Mouse (Mus musculus): ENCODE results near the gene Cgref1. TPM values are rescaled to one million over a fixed set of nuclear protein-coding genes. Genes with fewer than 3 reads are reported as not detected.

The Cgref1 gene
- total RNA-seq, 4 experiments from 2014 or later, result 1.0 to 3.0 (median 1.8) TPM

DNA sequence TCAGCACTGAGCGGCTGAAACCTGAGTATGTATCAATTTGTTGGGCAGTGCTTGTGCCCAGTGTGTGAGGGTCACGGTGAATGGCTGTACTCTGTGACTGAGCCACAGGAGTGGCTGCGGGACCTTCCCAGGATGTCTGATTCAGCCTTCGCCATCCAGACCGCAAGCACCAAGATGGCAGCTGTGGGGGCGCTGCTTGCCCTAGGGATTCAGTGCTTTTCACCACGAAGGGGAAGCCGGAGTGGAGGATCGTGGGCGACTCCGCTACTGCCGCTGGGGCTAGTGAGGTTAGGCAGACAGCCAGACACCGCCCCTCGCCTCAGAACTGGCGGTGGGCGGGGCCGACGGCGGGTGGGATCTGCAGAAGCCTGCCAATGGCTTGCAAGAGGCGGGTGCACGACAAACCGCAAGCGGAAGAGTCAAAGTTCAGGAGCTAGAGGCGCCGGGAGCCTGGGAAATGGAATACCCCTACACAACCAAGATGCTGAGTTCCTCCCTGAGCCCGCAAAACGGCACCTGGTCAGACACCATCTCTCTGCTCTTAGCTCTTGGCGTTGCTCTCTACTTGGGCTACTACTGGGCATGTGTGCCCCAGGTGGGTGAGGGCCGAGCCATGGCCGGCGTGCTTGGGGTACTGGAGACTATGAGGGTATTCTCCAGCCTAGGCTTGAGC, 4.4 kb upstream of the Cgref1 start:
- DNase-seq, result peak; percentile 88

- no peak for DNase-seq
Observed at GRCm38 (mm10) chr5:30948620-30949019, 3.2 kb upstream of the Cgref1 start.

DNA sequence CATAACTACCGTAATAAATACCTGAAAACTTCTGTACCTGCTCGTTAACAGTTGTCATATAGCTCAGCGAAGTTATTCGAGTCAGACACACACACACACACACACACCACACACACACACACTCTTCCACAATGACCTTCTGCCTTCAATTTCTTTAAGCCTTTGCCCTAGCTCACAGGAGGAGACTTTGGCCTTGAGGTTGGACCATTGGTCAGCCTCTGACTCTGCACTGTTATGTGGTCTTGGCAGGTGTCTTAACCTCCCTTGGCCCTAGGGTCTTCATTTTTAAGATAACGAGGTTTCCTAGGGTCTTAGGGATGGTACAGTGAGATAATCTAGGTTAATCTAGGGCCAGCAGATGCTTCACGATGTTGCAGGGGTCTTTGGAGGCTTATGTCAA, 1.0 kb downstream of the Cgref1 start:
- no peak for DNase-seq

GRCm38 (mm10) chr5:30943004-30943403, 2.4 kb downstream of the Cgref1 start:
- DNase-seq, result no peak

DNA sequence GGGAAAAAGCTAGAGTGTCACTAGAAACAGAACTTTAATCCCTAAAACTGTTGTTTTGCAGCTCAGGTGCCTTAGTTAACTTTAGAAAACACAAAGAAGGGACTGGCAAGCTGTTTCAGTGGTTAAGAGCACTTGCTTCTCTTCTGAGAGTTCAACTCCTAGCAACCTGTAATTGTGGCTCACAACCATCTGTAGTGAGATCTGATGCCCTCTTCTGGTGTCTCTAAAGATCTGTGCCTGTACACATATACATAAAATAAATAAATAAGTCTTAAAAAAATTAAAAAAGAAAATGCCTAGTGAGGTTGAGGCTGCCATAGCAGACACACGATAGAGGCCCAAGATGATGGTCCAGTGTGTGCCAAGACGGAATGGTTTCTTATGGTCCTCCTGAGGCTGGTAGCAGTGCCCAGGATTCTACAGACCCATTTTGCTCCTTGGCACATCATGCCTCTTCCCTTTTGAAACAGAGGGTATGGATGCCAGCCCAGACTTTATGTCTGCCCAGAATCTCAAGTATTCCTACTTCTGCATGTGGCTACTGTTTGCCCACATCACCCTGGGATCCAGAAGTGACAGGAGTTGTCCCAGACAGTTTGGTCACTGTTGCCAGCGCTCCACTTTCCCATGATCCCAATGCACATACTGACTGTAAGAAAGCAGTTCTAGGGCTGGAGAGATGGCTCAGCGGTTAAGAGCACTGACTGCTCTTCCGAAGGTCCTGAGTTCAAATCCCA, 10.5 kb downstream of the Cgref1 start:
- DNase-seq, result no peak

DNA sequence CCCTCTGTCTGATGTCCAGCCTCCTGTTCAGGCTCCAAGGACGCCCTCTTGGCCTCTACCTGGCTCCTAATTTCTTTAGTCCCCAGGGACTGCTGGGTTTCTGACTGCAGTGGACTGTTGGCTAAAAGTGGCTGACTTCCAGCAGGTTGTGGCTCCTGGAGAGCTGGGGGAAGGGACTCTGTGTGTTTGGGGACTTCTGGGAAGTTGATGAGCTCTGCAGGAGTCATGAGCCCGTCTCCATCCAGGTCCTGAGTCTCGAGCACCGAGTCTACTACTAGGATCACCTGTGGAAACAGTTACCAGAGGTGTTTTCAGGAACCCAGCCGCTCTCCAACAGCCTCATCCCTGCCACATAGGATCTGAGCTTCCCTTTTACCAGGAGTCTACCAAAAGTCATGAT, 11.7 kb downstream of the Cgref1 start:
- no peak for DNase-seq

- DNase-seq, result no peak
Observed at GRCm38 (mm10) chr5:30931378-30931777, 14.0 kb downstream of the Cgref1 start.

GRCm38 (mm10) chr5:30930846-30931245, 14.5 kb downstream of the Cgref1 start:
- no peak for DNase-seq

- DNase-seq, result no peak
Observed at GRCm38 (mm10) chr5:30930121-30930520, 15.3 kb downstream of the Cgref1 start.

- DNase-seq, result peak; percentile 41
Observed at GRCm38 (mm10) chr5:30927945-30928529, 17.4 kb downstream of the Cgref1 start.

DNA sequence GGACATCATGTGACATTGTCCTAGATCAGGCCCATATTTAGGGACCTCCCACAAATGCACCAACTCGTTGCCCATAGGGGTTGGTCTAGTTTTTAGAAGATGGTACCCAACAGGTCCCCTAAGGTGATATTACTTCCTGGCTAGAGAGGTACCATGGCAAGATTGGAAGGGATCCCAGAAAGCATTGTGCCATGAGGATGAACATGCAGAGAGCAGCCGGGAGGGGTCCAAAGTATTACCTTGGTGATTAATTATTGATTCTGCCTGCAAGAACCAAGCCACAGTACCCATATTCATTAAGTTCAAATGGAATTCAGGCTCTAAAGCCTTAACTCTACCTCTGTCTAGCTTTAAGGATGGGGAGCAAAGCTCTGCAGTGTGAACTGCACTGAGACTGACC, 19.3 kb downstream of the Cgref1 start:
- DNase-seq, result no peak

DNA sequence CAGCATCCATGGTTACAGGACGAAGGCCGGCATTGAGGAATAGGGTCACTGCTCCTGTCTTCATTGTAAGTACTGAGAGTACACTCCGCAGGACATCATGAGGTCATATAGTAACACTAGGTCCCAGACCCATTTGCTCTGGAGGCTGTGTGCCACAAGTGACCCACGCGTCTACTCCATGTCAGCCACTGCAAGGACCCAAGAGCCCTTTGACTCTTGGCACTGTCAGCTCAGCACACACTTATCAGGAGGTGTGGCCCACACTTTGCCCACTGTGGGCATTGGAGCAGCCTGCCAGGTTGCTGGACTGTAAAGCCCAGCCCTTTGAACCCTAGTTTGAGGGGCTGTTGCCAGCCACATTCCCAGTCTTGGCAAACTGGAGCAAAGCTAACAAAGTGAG, 20.2 kb downstream of the Cgref1 start:
- DNase-seq, result no peak

GRCm38 (mm10) chr5:30924614-30925013, 20.8 kb downstream of the Cgref1 start:
- no peak for DNase-seq

DNA sequence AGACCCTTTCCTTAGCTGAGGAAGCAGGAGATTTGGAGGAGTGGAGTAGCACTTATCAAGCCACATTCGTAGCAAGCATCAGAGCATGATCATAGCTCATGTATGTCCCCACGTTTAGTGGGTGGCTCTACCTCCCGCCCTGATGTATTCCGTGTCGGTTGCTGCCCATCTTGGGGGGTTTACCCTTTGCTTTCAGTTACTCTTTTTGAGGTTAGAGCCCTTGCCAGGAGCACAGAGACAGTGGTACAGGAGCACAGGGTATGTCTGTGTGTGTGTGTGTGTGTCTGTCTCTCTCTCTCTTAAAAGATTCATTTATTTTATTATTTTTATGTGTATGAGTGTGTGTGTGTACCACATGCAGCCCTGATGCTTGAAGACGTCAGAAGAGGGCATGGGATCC, 22.3 kb downstream of the Cgref1 start:
- DNase-seq, result no peak

GRCm38 (mm10) chr5:30922581-30923041, 22.8 kb downstream of the Cgref1 start:
- no peak for DNase-seq

DNA sequence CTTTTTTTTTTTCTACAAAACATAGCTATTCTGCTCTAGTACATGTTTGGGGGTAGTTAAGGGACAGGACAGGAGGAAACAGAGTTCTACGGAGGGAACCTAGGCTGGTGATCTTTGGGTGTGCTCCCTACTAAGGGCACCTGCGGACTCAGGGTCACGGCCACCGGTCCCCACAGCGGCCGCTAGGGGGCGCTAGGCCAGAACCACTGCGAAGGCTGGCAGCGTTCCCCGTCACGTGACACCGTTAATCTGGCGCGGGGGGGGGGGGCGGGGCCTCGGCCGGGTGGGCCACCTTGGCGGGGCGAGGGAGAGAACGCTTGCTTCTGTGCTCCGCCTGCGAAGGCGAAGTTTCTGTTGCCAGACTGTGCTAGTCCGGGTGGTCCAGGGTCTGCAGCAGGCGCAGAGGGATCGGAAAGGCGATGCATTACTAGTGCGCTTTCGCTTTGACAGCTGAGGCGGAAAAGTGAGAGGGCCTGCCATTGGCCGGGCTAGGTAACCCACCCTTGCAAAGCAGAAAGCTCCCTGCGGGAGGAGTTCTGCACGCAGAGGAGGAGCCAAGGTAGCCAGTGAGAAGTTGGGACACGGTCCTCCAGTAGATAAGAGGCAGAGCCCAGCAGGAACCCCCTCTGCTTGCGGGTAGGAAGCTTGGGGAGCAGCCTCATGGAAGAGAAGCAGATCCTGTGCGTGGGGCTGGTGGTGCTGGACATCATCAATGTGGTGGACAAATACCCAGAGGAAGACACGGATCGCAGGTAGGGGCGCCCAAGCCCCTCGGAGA, 23.9 kb downstream of the Cgref1 start, which contains the start of gene Khk:
TSS of gene Khk (plus strand) at position 176 of the 778 bp plus-strand sequence.
- DNase-seq, result peak; percentile 80

DNA sequence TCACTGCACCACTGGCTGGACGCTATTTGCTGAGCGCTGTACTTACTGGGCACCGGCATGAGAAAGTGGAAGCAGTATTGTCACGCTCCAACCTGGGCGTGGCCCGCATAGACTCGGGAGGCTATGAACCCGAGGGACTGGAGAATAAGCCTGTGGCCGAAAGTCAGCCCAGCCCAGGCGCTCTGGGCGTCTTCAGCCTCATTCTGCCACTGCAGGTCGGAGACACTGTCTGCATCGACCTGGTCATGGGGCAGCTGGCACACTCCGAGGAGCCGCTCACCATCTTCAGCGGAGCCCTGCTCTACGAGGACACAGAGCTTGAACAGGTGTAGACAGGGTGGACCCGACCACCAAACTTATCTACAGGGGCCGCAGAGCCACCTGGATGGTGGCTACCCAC, 24.8 kb downstream of the Cgref1 start:
- no peak for DNase-seq

DNA sequence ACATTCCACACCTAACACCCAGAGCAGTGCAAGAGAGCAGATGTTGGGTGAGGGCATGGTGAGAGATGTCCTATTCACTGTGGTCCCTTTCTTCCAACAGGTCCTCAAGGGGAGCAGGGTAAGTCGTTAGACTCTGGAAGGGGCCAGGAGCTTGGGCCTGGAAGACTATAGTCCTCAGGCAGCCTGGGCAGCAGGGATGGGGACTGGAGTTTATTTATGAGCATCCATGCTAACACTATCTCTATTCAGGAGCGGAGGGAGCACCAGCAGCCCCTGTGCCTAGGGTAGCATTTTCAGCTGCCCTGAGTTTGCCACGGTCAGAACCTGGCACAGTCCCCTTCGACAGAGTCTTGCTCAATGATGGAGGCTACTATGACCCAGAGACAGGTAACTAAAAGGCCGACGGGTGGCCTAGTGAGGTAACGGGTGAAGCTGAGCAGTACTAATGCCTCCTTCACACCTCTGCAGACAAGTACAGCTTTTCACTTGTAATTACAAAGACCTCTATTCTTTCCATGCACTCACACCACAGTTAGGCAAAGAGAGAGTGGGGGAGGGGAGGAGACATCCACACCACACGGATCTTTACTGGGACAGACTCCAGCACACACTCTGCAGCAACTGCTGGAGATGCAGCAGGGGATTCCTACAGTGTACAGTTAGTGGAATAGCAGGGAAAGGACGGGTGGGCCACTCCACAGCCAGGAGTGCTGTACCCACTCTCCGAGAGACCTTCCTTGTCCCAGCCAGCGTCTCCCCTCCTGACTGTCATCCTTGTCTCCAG, 25.4 kb downstream of the Cgref1 start:
- DNase-seq, result no peak

- DNase-seq, result no peak
Observed at GRCm38 (mm10) chr5:30918691-30919090, 26.7 kb downstream of the Cgref1 start.

GRCm38 (mm10) chr5:30917891-30918670, 27.3 kb downstream of the Cgref1 start:
- no peak for DNase-seq

GRCm38 (mm10) chr5:30917348-30917747, 28.0 kb downstream of the Cgref1 start:
- DNase-seq, result no peak

Measured in adrenal gland, adult 8-10 months (tissue).